Mouse (Mus musculus) lung, embryonic 14.5 days (tissue): ENCODE measurements around the gene Alox15. TPM values are rescaled to one million over a fixed set of nuclear protein-coding genes. Genes with fewer than 3 reads are reported as not detected.

Experiments
- ATAC-seq: fragments of 200-750 bp; cut with Nextera tagmentation; 2 replicates; pipeline ENCODE4 v1.8.0; 2017; ENCODE audit warnings: mild to moderate bottlenecking, moderate TSS enrichment, moderate library complexity; ENCODE audit not compliant: insufficient read depth
- DNase-seq: peaks from one replicate; pipeline ENCODE4 v3.0.0-alpha.2; 2015
- H3K27ac ChIP-seq: fragments of 300-500 bp; sonication (generic); 2 replicates; pipeline ENCODE4 v1.5.1; 2014; ENCODE audit warnings: low read depth, mild to moderate bottlenecking, moderate library complexity
- H3K27me3 ChIP-seq: fragments of 300-500 bp; sonication (generic); 2 replicates; pipeline ENCODE4 v1.6.1; 2014; ENCODE audit warnings: low read length, control low read depth; ENCODE audit not compliant: insufficient read depth
- H3K36me3 ChIP-seq: fragments of 300-500 bp; sonication (generic); 2 replicates; pipeline ENCODE4 v1.6.1; 2014; ENCODE audit warnings: control low read depth; ENCODE audit not compliant: insufficient read depth
- H3K4me1 ChIP-seq: fragments of 300-500 bp; sonication (generic); 2 replicates; pipeline ENCODE4 v1.6.1; 2014; ENCODE audit warnings: antibody characterized with exemption, control low read depth; ENCODE audit not compliant: insufficient read depth
- H3K4me2 ChIP-seq: fragments of 300-500 bp; sonication (generic); 2 replicates; pipeline ENCODE4 v1.6.1; 2014; ENCODE audit warnings: mild to moderate bottlenecking
- H3K4me3 ChIP-seq: fragments of 300-500 bp; sonication (generic); 2 replicates; pipeline ENCODE4 v1.5.1; 2014; ENCODE audit warnings: low read depth, low read length
- H3K9ac ChIP-seq: fragments of 300-500 bp; sonication (generic); 2 replicates; pipeline ENCODE4 v1.6.1; 2014
- H3K9me3 ChIP-seq: fragments of 300-500 bp; sonication (generic); 2 replicates; pipeline ENCODE4 v1.6.1; 2016; ENCODE audit warnings: low read depth, low read length, control low read depth
- CTCF ChIP-seq: IDR thresholded peaks from 2 replicates; pipeline ENCODE4 v1.5.1; 2016; ENCODE audit warnings: antibody characterized with exemption, low read depth
- WGBS: fragments of 180-500 bp; shearing (Covaris S2); extraction: QIAGEN DNeasy Blood & Tissue Kit; methylation state at CpG from one replicate; pipeline ENCODE4 v1.1.7; 2014; 5-methylcytosine and 5-hydroxymethylcytosine counted together
- polyA plus RNA-seq: library from polyadenylated mRNA; unstranded; fragments of >200 nt; fragmentation: Nextera tagmentation; extraction: Ambion mirVana; gene quantifications from 2 replicates; pipeline ENCODE4 v1.2.1, GENCODE M21; 2014

Alox15 gene
- polyA plus RNA-seq, 1 experiment from 2014 or later: 0.50 TPM

DNA sequence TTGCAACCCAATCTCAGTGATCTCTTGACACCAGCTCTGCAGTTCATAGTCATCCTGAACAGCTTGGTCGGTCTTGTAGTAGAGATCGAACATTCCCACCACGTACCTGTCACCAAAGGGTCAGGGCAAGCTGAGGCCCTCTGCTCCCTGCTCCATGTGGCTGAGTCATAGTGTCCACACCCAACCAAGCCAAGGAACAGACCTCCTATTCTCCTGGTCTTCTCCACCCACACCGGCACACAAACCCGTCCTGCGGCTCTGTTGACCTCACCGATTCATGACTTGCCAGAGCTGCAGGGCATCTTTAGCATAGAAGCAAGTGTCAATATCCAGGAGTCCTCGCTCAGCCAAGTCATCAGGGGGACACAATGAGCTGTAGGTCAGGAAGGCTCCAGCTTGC lies 6.3 kb downstream of the Alox15 start:
- H3K9me3 ChIP-seq: no peaks in the 10 kb centered on the region
- H3K4me1 ChIP-seq: no peaks in the 10 kb centered on the region
- peaks cover 7% of the 10 kb centered on the region; the same call in 1 of the 2 replicates for H3K27me3 ChIP-seq
- H3K9ac ChIP-seq: no peak overlapping the region
- H3K27ac ChIP-seq: no peak overlapping the region
- no peak for DNase-seq
- H3K4me3 ChIP-seq: no peak overlapping the region
- ATAC-seq: no peak
- H3K36me3 ChIP-seq: no peaks in the 10 kb centered on the region
- no peak overlapping the region for H3K4me2 ChIP-seq
- 90% methylated on average over 8 of the region's 8 CpGs for WGBS
- no peak for TF ChIP-seq CTCF

DNA sequence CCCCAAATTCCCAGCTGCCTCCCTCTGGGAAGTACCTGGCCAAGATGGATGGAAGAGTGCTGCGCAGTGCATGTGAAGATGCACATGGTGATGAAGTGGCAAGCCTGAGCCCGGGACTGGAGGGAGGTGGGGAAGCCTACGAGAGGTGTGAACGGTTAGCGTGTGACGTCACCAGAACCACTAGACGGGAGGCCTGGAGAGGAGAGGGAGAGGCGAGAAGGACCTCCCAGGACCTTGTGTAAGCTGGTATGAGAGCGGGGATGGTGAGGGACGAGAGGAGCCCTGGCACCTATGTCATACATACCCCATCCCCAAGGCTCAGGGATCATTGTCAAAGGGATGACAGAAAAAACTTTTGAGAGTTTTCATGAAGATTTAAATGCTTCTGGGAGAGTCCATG lies 6.8 kb downstream of the Alox15 start:
- H3K4me3 ChIP-seq: no peak overlapping the region
- H3K4me1 ChIP-seq: no peaks in the 10 kb centered on the region
- no peaks in the 10 kb centered on the region for H3K9me3 ChIP-seq
- H3K9ac ChIP-seq: no peak overlapping the region
- H3K27ac ChIP-seq: no peak overlapping the region
- no peak for DNase-seq
- H3K4me2 ChIP-seq: no peak overlapping the region
- 60% methylated on average over 10 of the region's 10 CpGs for WGBS
- ATAC-seq: no peak
- no peak for TF ChIP-seq CTCF
- H3K36me3 ChIP-seq: no peaks in the 10 kb centered on the region
- H3K27me3 ChIP-seq: peaks cover 2% of the 10 kb centered on the region; the same call in 1 of the 2 replicates

DNA sequence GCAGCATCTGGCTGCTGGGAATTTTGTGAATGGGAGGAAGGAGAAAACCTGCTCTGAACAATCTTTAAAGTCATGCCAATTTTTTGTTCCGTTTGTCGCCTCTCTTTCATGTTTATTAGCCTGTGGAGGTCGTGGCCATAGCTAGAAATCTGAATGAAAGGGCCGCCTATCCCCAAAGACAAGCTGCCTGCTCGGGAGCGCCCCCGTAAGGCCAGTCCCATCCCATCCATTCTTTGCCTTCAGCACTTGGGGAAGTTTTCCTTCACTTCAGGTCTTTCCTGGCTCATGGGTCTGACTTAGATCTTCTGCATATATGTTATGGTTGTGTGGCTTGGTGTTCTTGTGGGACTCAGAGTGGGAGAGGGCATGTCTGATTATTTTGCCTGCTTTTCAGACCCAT lies 12.3 kb downstream of the Alox15 start:
- Histone ChIP-seq H3K36me3 (no peaks in the 10 kb centered on the region), H3K9me3 (no peaks in the 10 kb centered on the region), H3K4me1 (no peaks in the 10 kb centered on the region), H3K4me3 (no peak overlapping the region), H3K9ac (no peak overlapping the region), H3K27me3 (0 out of 2 replicates have a peak, but pooled peaks cover 3% of the 10 kb centered on the region), H3K4me2 (no peak overlapping the region), H3K27ac (no peak overlapping the region)
- 32% methylated on average over 7 of the region's 7 CpGs for WGBS
- DNase-seq: no peak
- ATAC-seq: no peak
- TF ChIP-seq CTCF: no peak

GRCm38 (mm10) chr11:70334477-70334876 lies 17.4 kb downstream of the Alox15 start:
- 0 out of 2 replicates have a peak, but pooled peaks cover 3% of the 10 kb centered on the region for H3K27me3 ChIP-seq
- ATAC-seq (no peak), DNase-seq (peak; percentile 87)
- 29% methylated on average over 4 of the region's 4 CpGs for WGBS
- no peak overlapping the region for H3K4me2 ChIP-seq
- H3K9ac ChIP-seq: no peak overlapping the region
- H3K4me1 ChIP-seq: no peaks in the 10 kb centered on the region
- H3K4me3 ChIP-seq: no peak overlapping the region
- H3K36me3 ChIP-seq: no peaks in the 10 kb centered on the region
- TF ChIP-seq CTCF: peak; percentile 72
- no peaks in the 10 kb centered on the region for H3K9me3 ChIP-seq
- no peak overlapping the region for H3K27ac ChIP-seq

DNA sequence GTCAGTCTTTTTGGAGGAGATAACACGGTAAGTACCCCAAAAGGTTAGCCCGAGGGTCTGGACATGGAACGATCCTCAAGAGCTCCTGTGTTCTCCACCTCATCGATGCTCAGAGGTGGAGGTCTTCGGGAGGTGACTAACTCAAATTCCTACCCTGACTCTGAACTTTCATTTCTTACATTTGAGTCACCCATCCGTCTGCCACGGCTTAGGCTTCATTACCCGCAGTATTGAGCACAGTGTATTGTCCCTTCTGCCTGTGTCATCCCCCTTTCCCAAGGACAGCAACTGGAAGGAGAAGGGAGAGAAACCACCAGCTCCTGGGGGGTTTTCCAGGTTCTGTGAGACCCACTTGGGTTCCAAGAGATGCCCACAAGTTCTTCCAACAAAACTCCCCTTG lies 27.1 kb downstream of the Alox15 start:
- Histone ChIP-seq H3K4me3 (no peak overlapping the region), H3K27ac (no peak overlapping the region), H3K36me3 (no peaks in the 10 kb centered on the region), H3K4me2 (no peak overlapping the region), H3K9ac (no peak overlapping the region), H3K4me1 (no peaks in the 10 kb centered on the region), H3K9me3 (no peaks in the 10 kb centered on the region), H3K27me3 (peaks cover 38% of the 10 kb centered on the region)
- no peak for TF ChIP-seq CTCF
- DNase-seq (no peak), ATAC-seq (no peak)
- WGBS: 86% methylated on average over 8 of the region's 8 CpGs

- H3K27ac ChIP-seq: no peak within 1 kb of the TSS
- ATAC-seq (no peak), DNase-seq (no peak)
- H3K4me1 ChIP-seq: no peaks in the 10 kb centered on the region
- 26% methylated on average over 7 of the region's 7 CpGs for WGBS
- H3K4me3 ChIP-seq: no peak within 1 kb of the TSS
- H3K36me3 ChIP-seq: no peaks in the 10 kb centered on the region
- peaks cover 47% of the 10 kb centered on the region for H3K27me3 ChIP-seq
- TF ChIP-seq CTCF: no peak
- no peak within 1 kb of the TSS for H3K4me2 ChIP-seq
- no peaks in the 10 kb centered on the region for H3K9me3 ChIP-seq
- H3K9ac ChIP-seq: no peak within 1 kb of the TSS
These were observed 29.3 kb downstream of the Alox15 start, which contains the start of gene Alox12e for GRCm38 (mm10) chr11:70322528-70322927. Gene Alox12e, minus strand, starts transcription at chr11:70322628.

DNA sequence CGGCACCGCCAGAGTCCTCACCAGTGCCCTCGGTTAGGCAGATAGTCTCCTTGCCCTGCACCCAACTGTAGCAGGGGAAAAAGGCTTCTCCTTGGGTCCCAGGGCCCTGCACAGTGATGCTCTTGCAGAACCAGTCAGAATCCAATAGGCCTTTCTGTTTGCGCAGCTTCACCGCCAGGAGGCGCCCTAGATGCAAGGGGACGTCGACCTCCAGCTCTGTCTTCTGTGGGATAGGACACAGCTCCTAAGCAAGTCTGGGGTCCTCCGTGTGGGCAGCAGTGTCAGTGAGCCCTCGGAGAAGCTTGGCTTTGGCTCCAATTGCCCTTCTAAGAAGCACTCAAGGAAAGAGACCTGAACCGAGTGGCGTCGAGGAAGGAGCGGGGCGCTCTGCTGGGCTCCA lies 30.2 kb downstream of the Alox15 start:
- 2% methylated on average over 15 of the region's 15 CpGs for WGBS
- no peak overlapping the region for H3K4me2 ChIP-seq
- no peaks in the 10 kb centered on the region for H3K4me1 ChIP-seq
- DNase-seq: peak; percentile 73
- H3K27ac ChIP-seq: no peak overlapping the region
- no peak for ATAC-seq
- H3K9me3 ChIP-seq: no peaks in the 10 kb centered on the region
- no peak overlapping the region for H3K4me3 ChIP-seq
- H3K27me3 ChIP-seq: peaks cover 47% of the 10 kb centered on the region
- H3K9ac ChIP-seq: no peak overlapping the region
- H3K36me3 ChIP-seq: no peaks in the 10 kb centered on the region
- TF ChIP-seq CTCF: peak; percentile 82

GRCm38 (mm10) chr11:70319614-70320013 lies 32.2 kb downstream of the Alox15 start:
- no peak for TF ChIP-seq CTCF
- H3K27ac ChIP-seq: no peak overlapping the region
- no peak overlapping the region for H3K4me2 ChIP-seq
- DNase-seq (no peak), ATAC-seq (no peak)
- no peak overlapping the region for H3K9ac ChIP-seq
- H3K4me3 ChIP-seq: no peak overlapping the region
- no peaks in the 10 kb centered on the region for H3K36me3 ChIP-seq
- no peaks in the 10 kb centered on the region for H3K4me1 ChIP-seq
- H3K9me3 ChIP-seq: no peaks in the 10 kb centered on the region
- 70% methylated on average over 12 of the region's 12 CpGs for WGBS
- H3K27me3 ChIP-seq: peaks cover 47% of the 10 kb centered on the region
